Mouse (Mus musculus) macrophage (primary cell): ENCODE results near the gene Mtus2. TPM values are rescaled to one million over a fixed set of nuclear protein-coding genes. Genes with fewer than 3 reads are reported as not detected.
"Not testable (repeated sequence)": the region's sequence is repeated elsewhere in the genome, so short reads cannot be mapped to it uniquely, and the experiment has no call there.

Experiments
- H3K27ac ChIP-seq: fragments of 350-480 bp; formaldehyde crosslinking; 2 replicates; pipeline ENCODE4 v1.9.0; 2021
- H3K36me3 ChIP-seq: fragments of 350-480 bp; formaldehyde crosslinking; 2 replicates; pipeline ENCODE4 v1.9.0; 2021; ENCODE audit errors: inconsistent target
- H3K4me3 ChIP-seq: fragments of 350-480 bp; formaldehyde crosslinking; 2 replicates; pipeline ENCODE4 v1.9.0; 2021; ENCODE audit errors: inconsistent target
- H3K79me2 ChIP-seq: fragments of 350-480 bp; formaldehyde crosslinking; 2 replicates; pipeline ENCODE4 v1.9.0; 2021; ENCODE audit errors: inconsistent target
- WGBS: methylation state at CpG from one replicate; pipeline ENCODE4 v1.1.7; 2026; ENCODE audit warnings: inconsistent platforms; ENCODE audit not compliant: missing documents; 5-methylcytosine and 5-hydroxymethylcytosine counted together
- polyA plus RNA-seq: library from polyadenylated mRNA; stranded (reverse); fragments of 250-400 nt; gene quantifications from 3 replicates; pipeline ENCODE4 v1.2.4, GENCODE M21; 2018; ENCODE audit warnings: inconsistent platforms

The Mtus2 gene
- polyA plus RNA-seq, 1 experiment from 2014 or later = 2.6 TPM

DNA sequence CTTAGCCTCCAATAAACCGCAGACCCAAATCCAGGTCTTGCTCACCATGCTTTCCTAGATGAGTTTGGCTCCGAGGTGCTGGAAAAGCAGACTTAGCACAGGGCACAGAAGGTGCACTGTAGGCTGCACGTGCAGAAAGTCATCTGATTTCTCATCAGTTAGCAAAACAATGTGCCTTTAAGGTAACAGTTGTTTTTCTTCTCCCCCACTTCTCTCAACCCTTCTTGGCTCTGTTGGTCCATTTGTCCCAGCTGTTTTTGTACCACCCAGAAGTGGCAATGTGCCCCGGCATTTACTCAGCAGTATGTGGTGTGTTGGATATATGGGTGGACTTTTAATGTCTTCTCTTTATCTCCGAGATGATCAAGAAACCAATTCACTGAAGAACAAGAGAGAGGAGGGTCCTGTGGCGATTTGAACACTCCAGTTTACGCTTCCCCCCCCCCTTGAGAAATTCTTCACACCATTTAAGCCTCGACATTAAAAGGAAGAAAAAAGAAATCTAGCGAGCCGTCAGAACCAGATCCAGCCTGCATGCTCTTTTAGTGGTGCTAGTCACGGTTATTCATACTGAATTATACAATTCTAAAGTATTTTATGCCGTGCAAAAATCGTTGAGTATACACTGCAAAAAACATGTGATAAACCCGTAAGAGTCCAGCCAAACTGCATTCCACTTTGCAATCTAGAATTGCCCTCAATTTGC, 194.9 kb downstream of the Mtus2 start:
- WGBS = 84% methylated on average over 14 of the region's 14 CpGs
- Histone ChIP-seq H3K4me3 (no peak overlapping the region), H3K36me3 (no peaks in the 10 kb centered on the region), H3K27ac (no peak overlapping the region), H3K79me2 (no peaks in the 10 kb centered on the region)

DNA sequence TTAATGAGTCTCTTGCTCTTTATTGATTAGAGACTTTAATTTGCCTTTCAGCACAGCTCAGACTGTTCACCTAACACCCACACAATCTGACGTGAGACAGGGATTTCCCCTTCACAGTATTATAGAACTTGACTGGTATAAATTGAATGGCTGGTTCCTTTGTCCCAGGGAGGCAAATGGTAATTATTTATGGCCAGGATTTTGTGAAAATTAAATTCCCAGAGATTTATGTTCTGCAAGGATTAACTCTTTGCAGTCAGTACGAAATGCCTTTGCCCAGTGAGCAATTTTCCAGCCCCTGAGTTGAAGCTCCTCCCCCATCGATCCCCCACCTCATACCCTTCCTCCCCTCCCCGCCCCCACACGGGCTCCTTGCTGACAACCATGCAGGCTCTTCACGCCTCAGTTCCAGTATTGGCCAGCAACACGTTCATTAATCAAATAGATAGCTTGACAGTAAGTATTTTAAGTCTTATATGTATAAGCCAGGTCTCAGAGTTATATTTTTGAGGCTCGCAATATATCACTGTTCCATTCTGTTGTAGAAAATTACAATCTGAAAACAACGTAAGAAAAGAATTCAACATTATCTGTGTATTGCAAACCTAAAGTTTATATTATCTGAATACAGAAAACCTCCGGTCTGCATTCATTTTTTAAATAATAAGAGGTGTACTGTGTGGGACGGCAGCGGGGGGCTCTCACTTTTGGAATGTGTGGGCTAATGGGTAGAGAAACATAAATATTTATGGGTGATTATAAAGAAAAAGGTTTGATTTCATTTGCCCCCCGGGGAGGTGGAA, 195.7 kb downstream of the Mtus2 start:
- Histone ChIP-seq H3K27ac (no peak overlapping the region), H3K36me3 (no peaks in the 10 kb centered on the region), H3K79me2 (no peaks in the 10 kb centered on the region), H3K4me3 (no peak overlapping the region)
- WGBS = 80% methylated on average over 13 of the region's 13 CpGs

DNA sequence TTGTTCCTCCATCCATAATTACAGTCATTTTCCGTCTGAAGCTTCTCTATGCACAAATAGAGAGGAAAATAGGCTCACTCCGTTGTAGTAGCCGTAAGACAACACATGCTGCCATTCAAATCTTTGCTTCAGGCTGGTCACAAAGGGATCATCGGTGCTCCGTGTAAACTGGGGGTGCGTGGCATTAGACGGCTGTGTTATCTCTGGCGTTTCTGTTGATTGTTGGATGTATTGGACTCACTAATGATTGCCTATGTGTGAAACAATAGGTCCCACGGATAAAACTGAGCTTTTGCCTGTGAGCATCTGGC, 196.2 kb downstream of the Mtus2 start:
- Histone ChIP-seq H3K4me3 (no peak overlapping the region), H3K27ac (no peak overlapping the region), H3K36me3 (no peaks in the 10 kb centered on the region), H3K79me2 (no peaks in the 10 kb centered on the region)
- WGBS = 88% methylated on average over 9 of the region's 9 CpGs

DNA sequence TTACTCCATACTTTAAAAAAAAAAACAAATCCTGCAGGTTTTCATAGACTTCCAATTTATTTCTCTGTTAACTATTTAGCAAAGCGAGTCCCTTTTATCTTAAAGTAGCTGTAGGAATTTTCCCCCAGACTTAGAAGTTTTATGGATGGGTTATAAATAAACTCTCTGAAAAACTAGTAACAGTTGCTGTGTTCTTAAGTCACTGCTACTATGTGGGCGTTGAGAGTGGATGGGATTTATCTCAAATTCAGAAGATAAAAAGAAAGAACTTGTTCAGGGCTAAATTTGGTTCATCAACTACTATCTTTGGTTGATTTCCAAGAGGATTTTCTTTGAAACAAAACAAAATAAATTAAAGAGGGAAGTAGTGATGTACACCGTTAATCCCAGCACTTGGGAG, 197.6 kb downstream of the Mtus2 start:
- Histone ChIP-seq H3K4me3 (no peak overlapping the region), H3K27ac (no peak overlapping the region), H3K79me2 (no peaks in the 10 kb centered on the region), H3K36me3 (no peaks in the 10 kb centered on the region)
- 84% methylated on average over 3 of the region's 3 CpGs for WGBS

DNA sequence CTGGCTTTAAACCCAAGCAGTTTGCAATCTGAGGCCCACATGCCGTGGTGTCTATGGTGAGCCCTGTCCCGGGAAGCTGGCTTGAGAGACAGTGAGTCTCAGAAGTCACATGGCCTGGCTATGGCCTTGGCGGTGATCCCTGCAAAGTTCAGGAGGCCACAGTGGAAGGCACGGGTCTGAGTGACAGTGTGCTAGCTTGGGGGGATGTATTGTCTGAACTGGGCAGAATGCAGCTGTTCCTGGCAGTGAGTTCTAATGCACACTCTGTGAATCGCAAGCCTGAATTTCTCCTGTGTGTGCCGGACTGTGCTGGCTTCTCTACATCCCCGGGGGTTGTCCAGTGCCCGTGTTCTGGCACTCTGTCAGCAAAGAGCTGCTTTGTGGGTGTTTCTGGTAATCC, 202.2 kb downstream of the Mtus2 start:
- H3K79me2 ChIP-seq = no peaks in the 10 kb centered on the region
- WGBS = 84% methylated on average over 8 of the region's 8 CpGs
- no peak overlapping the region for H3K4me3 ChIP-seq
- H3K36me3 ChIP-seq = no peaks in the 10 kb centered on the region
- H3K27ac ChIP-seq = no peak overlapping the region

DNA sequence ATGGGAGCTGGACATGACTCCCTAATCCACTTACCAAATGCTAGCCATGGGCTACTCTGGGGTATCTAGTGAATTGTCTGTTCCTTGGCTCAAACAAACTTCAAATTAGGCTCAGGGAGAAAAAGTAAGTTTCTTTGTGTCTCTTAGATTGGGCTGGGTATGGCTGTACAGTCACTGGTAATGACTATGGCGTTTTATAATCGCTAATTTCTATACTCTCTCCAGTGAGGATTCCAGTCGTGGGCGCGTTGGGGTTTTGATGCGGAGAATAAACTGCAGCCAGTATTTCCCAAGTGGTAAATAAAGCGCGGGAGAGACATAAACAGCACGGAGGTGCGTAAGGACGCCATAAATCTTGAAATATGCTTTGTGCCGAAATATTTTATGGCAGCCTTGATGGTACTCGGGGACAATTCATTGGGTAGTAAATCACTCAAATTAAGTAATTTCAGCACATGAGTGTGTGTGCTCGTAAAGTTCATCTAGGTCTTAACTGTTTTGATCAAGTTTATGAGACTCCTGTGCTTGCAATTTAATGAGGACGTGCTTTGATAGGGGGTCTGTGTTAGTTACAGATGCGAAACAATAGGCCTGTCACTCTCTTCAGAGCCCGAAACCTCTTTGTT, 203.5 kb downstream of the Mtus2 start:
- no peak overlapping the region for H3K27ac ChIP-seq
- 93% methylated on average over 16 of the region's 17 CpGs for WGBS
- H3K4me3 ChIP-seq = no peak overlapping the region

DNA sequence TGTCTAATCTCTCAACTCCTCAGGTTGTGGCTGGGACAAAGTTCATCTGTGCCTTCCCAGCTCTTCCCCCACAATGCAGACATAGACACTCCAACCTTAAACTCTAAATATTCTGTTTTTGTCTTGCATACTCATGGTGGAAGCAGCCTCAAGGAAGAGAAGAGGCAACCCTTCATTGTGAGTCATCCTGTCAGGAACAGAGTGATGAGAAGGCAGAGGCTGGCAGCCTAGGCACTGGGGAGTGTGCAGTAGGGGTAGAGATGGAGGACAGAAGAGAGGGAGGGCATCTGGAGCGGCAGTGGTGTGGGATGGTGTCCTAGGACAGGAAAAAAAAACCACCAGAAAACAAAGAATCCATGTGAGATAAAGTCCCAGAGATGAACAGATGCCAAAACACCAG, 208.0 kb downstream of the Mtus2 start:
- Histone ChIP-seq H3K79me2 (no peaks in the 10 kb centered on the region), H3K36me3 (no peaks in the 10 kb centered on the region), H3K4me3 (no peak overlapping the region), H3K27ac (no peak overlapping the region)
- 86% methylated on average over 1 of the region's 1 CpGs for WGBS

More for the DNA sequence above, 203.5 kb downstream of the Mtus2 start:
- H3K79me2 ChIP-seq = no peaks in the 10 kb centered on the region
- no peaks in the 10 kb centered on the region for H3K36me3 ChIP-seq

DNA sequence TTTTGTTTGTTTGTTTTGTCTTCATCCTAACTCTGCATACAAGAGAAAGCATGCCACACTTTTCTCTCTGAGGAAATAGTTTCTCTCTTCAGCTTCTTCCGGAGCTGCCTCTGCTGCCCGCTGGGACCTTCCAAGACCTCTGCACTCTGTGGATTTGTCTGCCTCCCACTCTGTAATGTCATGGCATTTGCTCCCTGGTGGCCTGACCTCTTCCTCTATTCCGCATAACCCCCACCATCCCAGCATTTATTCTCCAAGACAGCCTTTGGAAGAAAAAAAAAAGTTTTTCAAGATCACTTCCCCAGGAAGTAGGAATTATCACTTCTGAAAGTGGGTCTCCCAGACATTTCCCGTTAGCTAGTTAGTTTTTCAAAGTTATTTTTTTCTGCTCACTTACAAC, 218.0 kb downstream of the Mtus2 start:
- no peaks in the 10 kb centered on the region for H3K36me3 ChIP-seq
- 75% methylated on average over 4 of the region's 4 CpGs for WGBS
- no peak overlapping the region for H3K27ac ChIP-seq
- H3K4me3 ChIP-seq = no peak overlapping the region
- no peaks in the 10 kb centered on the region for H3K79me2 ChIP-seq

DNA sequence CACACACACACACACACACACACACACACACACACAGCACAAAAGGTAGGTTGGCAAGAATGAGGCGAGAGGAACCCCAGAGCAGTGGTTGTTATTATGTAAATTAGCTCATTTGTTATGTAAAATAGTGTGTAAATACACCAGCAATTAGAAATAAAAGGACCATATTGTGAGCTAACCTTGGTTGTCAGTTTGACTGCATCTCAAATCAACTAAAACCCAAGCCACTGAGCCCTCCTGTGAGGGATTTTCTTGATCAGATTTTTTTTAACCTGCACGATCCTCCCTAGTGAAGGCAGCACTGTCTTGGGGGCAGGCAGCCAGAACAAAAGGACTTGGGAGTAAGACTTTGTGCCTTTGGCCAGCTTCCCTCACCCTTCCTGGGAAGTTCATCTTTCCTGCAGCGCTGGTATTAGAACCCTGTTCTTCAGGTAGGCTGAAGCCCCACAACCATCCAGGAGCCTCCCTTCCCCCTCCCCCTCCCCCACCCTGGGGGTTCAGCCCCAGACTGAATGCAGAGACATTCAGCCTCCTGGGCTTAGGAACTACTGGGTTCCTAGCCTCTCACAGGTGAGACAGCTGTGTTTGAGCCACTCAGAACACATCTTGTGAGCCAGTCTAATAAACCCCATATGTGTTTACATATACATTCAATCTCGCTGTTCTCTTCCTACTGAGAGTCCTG, 218.8 kb downstream of the Mtus2 start:
- Histone ChIP-seq H3K79me2 (no peaks in the 10 kb centered on the region), H3K36me3 (no peaks in the 10 kb centered on the region), H3K27ac (no peak overlapping the region), H3K4me3 (no peak overlapping the region)
- WGBS = 75% methylated on average over 4 of the region's 4 CpGs

DNA sequence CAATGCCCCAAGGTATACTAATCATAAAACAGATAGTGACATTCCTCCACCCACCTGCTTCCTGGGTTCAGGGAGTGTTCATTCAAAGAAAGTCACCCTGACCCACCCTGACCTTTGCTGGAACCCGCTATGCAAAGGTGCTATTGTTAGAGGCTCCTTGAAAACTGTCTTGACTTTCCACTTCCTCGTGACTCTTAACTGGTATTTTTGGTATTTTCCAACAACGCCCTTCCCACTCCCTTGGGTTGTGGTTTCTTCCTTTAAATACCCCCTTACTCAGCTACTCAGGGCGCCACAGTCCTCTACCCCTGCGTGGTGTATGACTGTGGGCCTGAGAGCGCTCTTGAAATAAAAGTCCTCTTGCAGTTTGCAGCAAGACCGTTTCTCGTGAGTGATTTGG, 219.4 kb downstream of the Mtus2 start:
- H3K36me3 ChIP-seq, H3K4me3 ChIP-seq: not testable (repeated sequence)
- WGBS = 99% methylated on average over 8 of the region's 8 CpGs

DNA sequence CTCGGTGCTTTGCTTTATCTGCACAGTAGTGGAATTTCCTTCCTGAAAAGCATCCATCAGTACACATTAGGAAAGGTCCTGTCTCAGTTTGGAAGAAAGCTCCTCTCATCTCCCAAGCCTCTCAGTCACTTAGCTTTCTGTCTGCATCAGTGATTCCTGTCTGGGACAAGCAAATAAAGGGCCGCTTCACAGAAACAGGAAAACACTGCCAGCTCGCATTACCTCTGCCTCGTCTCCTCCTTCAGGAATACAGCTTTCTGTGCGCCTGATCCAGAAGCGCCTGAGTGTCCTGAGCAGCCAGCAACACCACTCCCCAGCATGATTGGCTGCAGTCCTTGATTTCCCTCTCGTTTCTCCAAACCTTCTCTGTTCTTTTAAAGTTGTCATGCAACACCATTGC, 222.1 kb downstream of the Mtus2 start:
- no peak overlapping the region for H3K4me3 ChIP-seq
- WGBS = 83% methylated on average over 7 of the region's 7 CpGs
- H3K27ac ChIP-seq = no peak overlapping the region
- no peaks in the 10 kb centered on the region for H3K79me2 ChIP-seq
- no peaks in the 10 kb centered on the region for H3K36me3 ChIP-seq

More for the DNA sequence above, 219.4 kb downstream of the Mtus2 start:
- not testable (repeated sequence) for H3K27ac ChIP-seq, H3K79me2 ChIP-seq

DNA sequence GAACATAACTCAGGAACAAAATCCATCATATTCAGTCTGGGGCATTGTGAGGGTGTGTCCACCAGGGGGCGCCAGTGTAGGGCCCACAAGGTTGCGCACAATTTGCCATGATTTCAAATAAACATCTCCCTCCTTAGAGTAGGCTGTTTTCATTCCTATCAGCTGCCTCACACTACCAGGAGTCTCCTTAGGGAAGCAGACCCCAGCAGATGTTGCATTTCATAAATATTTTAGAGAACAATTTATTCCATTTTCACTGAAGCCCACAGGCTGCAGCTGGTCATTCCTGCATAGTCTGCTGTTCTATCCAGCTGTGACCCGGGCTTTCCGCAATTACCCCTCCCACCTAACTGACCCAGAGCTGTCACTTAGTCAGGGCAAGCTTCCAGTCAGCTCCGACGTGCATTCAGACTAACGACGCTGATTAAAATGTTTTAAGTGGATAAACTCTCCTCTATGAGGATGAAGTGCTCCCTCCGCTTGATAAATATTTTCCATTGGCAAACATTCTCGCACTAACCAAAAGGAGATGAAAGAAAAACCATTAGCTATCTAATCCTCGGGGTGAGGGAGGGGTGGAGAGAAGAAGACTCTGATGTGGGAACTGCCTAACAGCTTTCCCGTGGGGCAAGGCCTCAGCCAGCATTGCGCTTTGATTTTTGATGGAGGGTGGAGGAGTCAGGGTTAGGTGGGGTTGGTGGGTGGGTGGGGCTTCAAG, 223.6 kb downstream of the Mtus2 start:
- WGBS = 37% methylated on average over 13 of the region's 13 CpGs

DNA sequence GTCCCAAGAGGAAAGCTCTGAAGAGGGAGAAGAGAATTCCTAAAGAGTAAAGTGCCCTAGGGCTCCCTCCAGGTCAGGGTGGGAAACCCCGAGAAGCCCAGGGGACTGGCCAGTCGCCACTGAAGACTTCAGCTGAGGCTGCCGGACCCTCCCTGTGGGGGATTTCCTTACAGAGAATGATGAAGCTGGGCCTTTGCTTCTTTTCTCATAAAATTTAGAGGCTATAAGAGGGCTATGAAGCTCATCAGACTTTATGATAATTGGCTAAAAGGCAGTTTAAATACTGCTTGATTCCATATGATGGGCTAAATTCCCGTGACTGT, 224.1 kb downstream of the Mtus2 start:
- Histone ChIP-seq H3K36me3 (no peaks in the 10 kb centered on the region), H3K79me2 (no peaks in the 10 kb centered on the region), H3K4me3 (no peak overlapping the region), H3K27ac (no peak overlapping the region)
- 45% methylated on average over 4 of the region's 4 CpGs for WGBS

More for the DNA sequence above, 223.6 kb downstream of the Mtus2 start:
- Histone ChIP-seq H3K36me3 (no peaks in the 10 kb centered on the region), H3K79me2 (no peaks in the 10 kb centered on the region), H3K4me3 (no peak overlapping the region), H3K27ac (no peak overlapping the region)

DNA sequence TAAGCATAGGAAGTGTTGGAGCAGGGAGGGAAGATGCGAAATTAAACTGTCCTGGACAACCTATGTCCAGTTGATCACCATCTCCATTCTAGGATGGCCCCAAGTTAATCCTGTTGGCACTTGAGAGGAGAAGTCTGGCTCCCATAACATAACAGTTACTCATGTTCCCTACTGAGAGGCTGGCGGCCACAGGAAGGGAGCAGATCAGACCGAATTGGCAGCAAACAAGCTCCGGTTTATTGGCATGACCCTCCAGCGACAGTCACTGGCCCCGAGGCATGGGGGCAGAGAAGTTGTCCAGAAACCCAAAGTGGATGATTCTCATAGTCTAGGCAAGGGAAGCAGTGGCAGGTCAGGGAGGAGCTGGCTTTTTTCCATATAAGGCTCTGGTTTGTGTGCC, 224.8 kb downstream of the Mtus2 start:
- H3K27ac ChIP-seq = no peak overlapping the region
- no peaks in the 10 kb centered on the region for H3K36me3 ChIP-seq
- H3K4me3 ChIP-seq = no peak overlapping the region
- 81% methylated on average over 6 of the region's 6 CpGs for WGBS
- no peaks in the 10 kb centered on the region for H3K79me2 ChIP-seq
